Mouse (Mus musculus) intestine, postnatal 0 days (tissue): ENCODE data around the gene Slco3a1. TPM values are rescaled to one million over a fixed set of nuclear protein-coding genes. Genes with fewer than 3 reads are reported as not detected.
A peak's percentile ranks its signal among the peaks of the same experiment; 100 is the strongest.
"Not testable (repeated sequence)": the region's sequence is repeated elsewhere in the genome, so short reads cannot be mapped to it uniquely, and the experiment has no call there.

ENCODE experiments used
- ATAC-seq: fragments of 200-750 bp; cut with Nextera tagmentation; 2 replicates; pipeline ENCODE4 v1.8.0; 2017; ENCODE audit warnings: mild to moderate bottlenecking, moderate TSS enrichment, moderate library complexity
- H3K27ac ChIP-seq: fragments of 300-500 bp; sonication (generic); 2 replicates; pipeline ENCODE4 v1.5.1; 2014; ENCODE audit warnings: mild to moderate bottlenecking, low read depth, low read length, moderate library complexity
- H3K27me3 ChIP-seq: fragments of 300-500 bp; sonication (generic); replicated peaks from 2 replicates; pipeline ENCODE4 v1.6.1; 2014; ENCODE audit warnings: low read length, mixed read lengths; ENCODE audit not compliant: control insufficient read depth, insufficient read depth
- H3K36me3 ChIP-seq: fragments of 300-500 bp; sonication (generic); 2 replicates; pipeline ENCODE4 v1.6.1; 2014; ENCODE audit warnings: mild to moderate bottlenecking, moderate library complexity; ENCODE audit not compliant: control insufficient read depth, insufficient read depth
- H3K4me1 ChIP-seq: fragments of 300-500 bp; sonication (generic); replicated peaks from 2 replicates; pipeline ENCODE4 v1.6.1; 2014; ENCODE audit warnings: antibody characterized with exemption, low read length, mixed read lengths; ENCODE audit not compliant: control insufficient read depth, insufficient read depth
- H3K4me2 ChIP-seq: fragments of 300-500 bp; sonication (generic); replicated peaks from 2 replicates; pipeline ENCODE4 v1.6.1; 2014; ENCODE audit warnings: low read depth, mild to moderate bottlenecking, moderate library complexity
- H3K4me3 ChIP-seq: fragments of 300-500 bp; sonication (generic); 2 replicates; pipeline ENCODE4 v1.5.1; 2014; ENCODE audit warnings: low read depth, low read length
- H3K9ac ChIP-seq: fragments of 300-500 bp; sonication (generic); 2 replicates; pipeline ENCODE4 v1.6.1; 2014; ENCODE audit warnings: mild to moderate bottlenecking, low read depth, low read length
- H3K9me3 ChIP-seq: fragments of 300-500 bp; sonication (generic); 2 replicates; pipeline ENCODE4 v1.6.1; 2016; ENCODE audit warnings: mixed run types; ENCODE audit not compliant: control insufficient read depth
- CTCF ChIP-seq: sonication (generic); IDR thresholded peaks from 2 replicates; pipeline ENCODE4 v1.5.1; 2016; ENCODE audit warnings: low read depth, mild to moderate bottlenecking, control low read depth, antibody characterized with exemption, moderate library complexity
- WGBS: fragments of 180-500 bp; shearing (Covaris S2); extraction: QIAGEN DNeasy Blood & Tissue Kit; methylation state at CpG from one replicate; pipeline ENCODE4 v1.1.7; 2014; 5-methylcytosine and 5-hydroxymethylcytosine counted together
- polyA plus RNA-seq: library from polyadenylated mRNA; unstranded; fragments of >200 nt; fragmentation: Nextera tagmentation; extraction: Ambion mirVana; gene quantifications from 2 replicates; pipeline ENCODE4 v1.2.1, GENCODE M21; 2015

Gene Slco3a1
- polyA plus RNA-seq, 1 experiment from 2014 or later, result 8.1 TPM

GRCm38 (mm10) chr7:74419706-74420105 is 134.9 kb downstream of the Slco3a1 start:
- H3K9ac ChIP-seq, result no peak overlapping the region
- no peaks in the 10 kb centered on the region for H3K9me3 ChIP-seq
- no peak overlapping the region for H3K27ac ChIP-seq
- H3K4me2 ChIP-seq, result no peak overlapping the region
- no peaks in the 10 kb centered on the region for H3K4me1 ChIP-seq
- TF ChIP-seq CTCF, result no peak
- H3K27me3 ChIP-seq, result no peaks in the 10 kb centered on the region
- no peak for ATAC-seq
- no peaks in the 10 kb centered on the region for H3K36me3 ChIP-seq
- H3K4me3 ChIP-seq, result no peak overlapping the region
- 86% methylated on average over 4 of the region's 4 CpGs for WGBS

GRCm38 (mm10) chr7:74417009-74417408 is 137.6 kb downstream of the Slco3a1 start:
- no peak overlapping the region for H3K9ac ChIP-seq
- no peaks in the 10 kb centered on the region for H3K4me1 ChIP-seq
- peak; percentile 85 for ATAC-seq
- no peak overlapping the region for H3K4me3 ChIP-seq
- no peak overlapping the region for H3K27ac ChIP-seq
- H3K4me2 ChIP-seq, result no peak overlapping the region
- no peaks in the 10 kb centered on the region for H3K27me3 ChIP-seq
- WGBS, result 26% methylated on average over 6 of the region's 6 CpGs
- no peaks in the 10 kb centered on the region for H3K9me3 ChIP-seq
- 0 out of 2 replicates have a peak, but pooled peaks have one; percentile 13 for TF ChIP-seq CTCF
- H3K36me3 ChIP-seq, result no peaks in the 10 kb centered on the region

- Histone ChIP-seq H3K4me3 (no peak overlapping the region), H3K9me3 (no peaks in the 10 kb centered on the region), H3K9ac (no peak overlapping the region), H3K4me1 (no peaks in the 10 kb centered on the region), H3K36me3 (no peaks in the 10 kb centered on the region), H3K27ac (no peak overlapping the region), H3K4me2 (no peak overlapping the region), H3K27me3 (no peaks in the 10 kb centered on the region)
- 94% methylated on average over 6 of the region's 6 CpGs for WGBS
- no peak for ATAC-seq
- TF ChIP-seq CTCF, result no peak
Measured at GRCm38 (mm10) chr7:74415241-74415640, 139.3 kb downstream of the Slco3a1 start.

- ATAC-seq, result no peak
- no peaks in the 10 kb centered on the region for H3K4me1 ChIP-seq
Measured at GRCm38 (mm10) chr7:74413738-74414716, 140.6 kb downstream of the Slco3a1 start.

GRCm38 (mm10) chr7:74408601-74409323 is 145.8 kb downstream of the Slco3a1 start:
- Histone ChIP-seq H3K27me3 (no peaks in the 10 kb centered on the region), H3K27ac (no peak overlapping the region)
- no peak for TF ChIP-seq CTCF

More at GRCm38 (mm10) chr7:74413738-74414716, 140.6 kb downstream of the Slco3a1 start:
- no peak overlapping the region for H3K4me3 ChIP-seq
- H3K27ac ChIP-seq, result no peak overlapping the region
- TF ChIP-seq CTCF, result no peak
- H3K9me3 ChIP-seq, result no peaks in the 10 kb centered on the region
- H3K27me3 ChIP-seq, result no peaks in the 10 kb centered on the region
- H3K9ac ChIP-seq, result no peak overlapping the region
- no peak overlapping the region for H3K4me2 ChIP-seq
- no peaks in the 10 kb centered on the region for H3K36me3 ChIP-seq
- WGBS, result 78% methylated on average over 9 of the region's 9 CpGs

GRCm38 (mm10) chr7:74407851-74408250 is 146.7 kb downstream of the Slco3a1 start:
- H3K9ac ChIP-seq, H3K4me1 ChIP-seq, H3K9me3 ChIP-seq, H3K27me3 ChIP-seq, ATAC-seq, H3K27ac ChIP-seq, H3K36me3 ChIP-seq, H3K4me2 ChIP-seq, H3K4me3 ChIP-seq: not testable (repeated sequence)

More at GRCm38 (mm10) chr7:74408601-74409323, 145.8 kb downstream of the Slco3a1 start:
- Histone ChIP-seq H3K4me2 (no peak overlapping the region), H3K9me3 (no peaks in the 10 kb centered on the region), H3K9ac (no peak overlapping the region), H3K4me1 (no peaks in the 10 kb centered on the region), H3K4me3 (no peak overlapping the region), H3K36me3 (no peaks in the 10 kb centered on the region)
- ATAC-seq, result no peak
- 63% methylated on average over 13 of the region's 13 CpGs for WGBS
